ENCODE assay signal across 9 mouse cellular contexts in the genomic region with DNA sequence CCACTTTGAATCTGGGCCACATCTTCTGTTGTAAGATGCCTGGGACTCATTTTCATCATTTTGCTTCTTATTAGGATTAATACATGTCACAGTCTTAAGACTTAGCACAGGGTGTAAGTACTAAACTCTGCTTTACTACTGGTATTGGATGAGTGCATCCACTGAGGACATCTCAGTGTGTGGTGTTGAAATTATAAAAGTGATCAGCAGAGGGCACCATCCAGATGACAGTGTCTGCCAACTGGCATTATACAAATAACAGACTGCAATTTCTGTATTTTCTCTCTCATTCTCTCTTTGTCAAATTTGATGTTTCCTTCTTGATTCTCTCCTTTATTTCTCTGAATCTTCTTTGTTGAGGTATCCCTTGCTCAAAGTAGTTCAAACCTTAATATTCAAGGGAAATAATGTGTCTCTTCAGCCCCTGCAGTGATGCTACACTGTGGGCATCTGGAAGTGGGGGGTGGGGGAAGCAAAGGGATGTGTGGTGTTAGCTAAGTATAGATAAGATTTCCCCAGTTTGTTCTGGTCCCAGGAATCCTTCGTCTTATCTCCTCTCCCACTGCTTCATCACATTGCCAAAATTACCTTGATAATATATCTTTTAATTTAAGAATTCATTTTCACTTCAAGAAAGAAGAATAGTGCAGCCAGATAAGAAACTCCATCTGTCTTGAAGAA.
DNase-seq lines count a peak whose midpoint lies in the region; ATAC-seq lines count a peak whose summit lies in the region.
"Had no signal": no experiment of that assay in that cellular context is flagged by ENCODE, and none has a peak within 500 bp of the region (broad histone marks: within the 10 kb centered on the region; RNA-seq: fewer than 3 reads in every experiment).

No protein-coding gene starts in this region.

- no peaks in the 10 kb centered on the region for H3K9me3 ChIP-seq in heart, embryonic 11.5 days (replicated peaks; ENCODE audit: control insufficient read depth, low read length)
- no peaks in the 10 kb centered on the region for H3K9me3 ChIP-seq in hindbrain, embryonic 10.5 days

- H3K27ac ChIP-seq in heart, embryonic 11.5 days (ENCODE audit: low read depth, low read length), result no peak overlapping the region
- H3K27ac ChIP-seq in hindbrain, embryonic 10.5 days, result no peak overlapping the region

- ATAC-seq in heart, embryonic 11.5 days (replicated peaks; ENCODE audit: insufficient number of reproducible peaks, low FRiP score, low TSS enrichment), result no peak

- peak; percentile 58 for DNase-seq in heart, adult 8-10 months (ENCODE audit: low spot score)
- DNase-seq in urinary bladder, postnatal 14 days (ENCODE audit: low spot score), result peak; percentile 28
- DNase-seq in urinary bladder, adult 2 months (ENCODE audit: low spot score), result no peak
- peak; percentile 23 to 49 for DNase-seq in cerebellum, postnatal 36 days
- DNase-seq in left cerebral cortex, postnatal 25 days (ENCODE audit: low spot score in 2 of 2), result peak; percentile 49 to 78
- DNase-seq in right cerebral cortex, postnatal 10 days (ENCODE audit: low spot score in 2 of 2), result peak; percentile 60 to 61
- no peak for DNase-seq in hindbrain, embryonic 10.5 days (ENCODE audit: low spot score)

- intact Hi-C loops in left cerebral cortex, postnatal 25 days (cut with DNase I), result loop anchor here (1.0 kb wide), 1 partner anchor 123 kb away; no protein-coding TSS in a partner anchor

- H3K27me3 ChIP-seq in heart, embryonic 11.5 days (ENCODE audit: control insufficient read depth, insufficient read depth, low read length), result no peaks in the 10 kb centered on the region
- no peaks in the 10 kb centered on the region for H3K27me3 ChIP-seq in hindbrain, embryonic 10.5 days (ENCODE audit: insufficient read depth, poor library complexity, severe bottlenecking)

- H3K36me3 ChIP-seq in heart, embryonic 11.5 days (ENCODE audit: control insufficient read depth, insufficient read depth, low read length), result no peaks in the 10 kb centered on the region
- no peaks in the 10 kb centered on the region for H3K36me3 ChIP-seq in hindbrain, embryonic 10.5 days

- no peak overlapping the region for H3K4me2 ChIP-seq in heart, embryonic 11.5 days

- H3K4me3 ChIP-seq in heart, embryonic 11.5 days (ENCODE audit: low read depth, low read length), result no peak overlapping the region
- H3K4me3 ChIP-seq in hindbrain, embryonic 10.5 days, result no peak overlapping the region
- H3K4me3 ChIP-seq: myocyte had no signal

- H3K9ac ChIP-seq in heart, embryonic 11.5 days (ENCODE audit: low read depth, low read length), result no peak overlapping the region

- no peaks in the 10 kb centered on the region for H3K4me1 ChIP-seq in heart, embryonic 11.5 days (ENCODE audit: control insufficient read depth, insufficient read depth, low read length)
- no peaks in the 10 kb centered on the region for H3K4me1 ChIP-seq in hindbrain, embryonic 10.5 days (replicated peaks)

- 5% methylated on average over 1 of the region's 1 CpGs for WGBS in heart, embryonic 11.5 days (ENCODE audit: insufficient replicate concordance)
- WGBS in hindbrain, embryonic 10.5 days, result 42% methylated on average over 1 of the region's 1 CpGs

Comparison
In these comparisons a context has a peak if more than half of its experiments do, and no peak if none do; other contexts are left out.
1. DNase-seq: peak in heart, adult 8-10 months (single experiment), urinary bladder, postnatal 14 days (single experiment), cerebellum, postnatal 36 days (2 of 2), left cerebral cortex, postnatal 25 days (2 of 2) and right cerebral cortex, postnatal 10 days (2 of 2); none in urinary bladder, adult 2 months (single experiment) and hindbrain, embryonic 10.5 days (single experiment).